Mouse (Mus musculus): ENCODE measurements around the gene Ly6g5b.
A peak's percentile ranks its signal among the peaks of the same experiment; 100 is the strongest.
"Not testable (repeated sequence)": the region's sequence is repeated elsewhere in the genome, so short reads cannot be mapped to it uniquely, and the experiment has no call there.

Ly6g5b gene

GRCm38 (mm10) chr17:35135591-35136320, 20.5 kb upstream of the Ly6g5b start:
- DNase-seq, result no peak

- DNase-seq, result peak; percentile 95
Measured at GRCm38 (mm10) chr17:35134801-35135590, 19.8 kb upstream of the Ly6g5b start, which contains the start of gene Bag6. TSS of gene Bag6 (plus strand) at chr17:35135178.

DNA sequence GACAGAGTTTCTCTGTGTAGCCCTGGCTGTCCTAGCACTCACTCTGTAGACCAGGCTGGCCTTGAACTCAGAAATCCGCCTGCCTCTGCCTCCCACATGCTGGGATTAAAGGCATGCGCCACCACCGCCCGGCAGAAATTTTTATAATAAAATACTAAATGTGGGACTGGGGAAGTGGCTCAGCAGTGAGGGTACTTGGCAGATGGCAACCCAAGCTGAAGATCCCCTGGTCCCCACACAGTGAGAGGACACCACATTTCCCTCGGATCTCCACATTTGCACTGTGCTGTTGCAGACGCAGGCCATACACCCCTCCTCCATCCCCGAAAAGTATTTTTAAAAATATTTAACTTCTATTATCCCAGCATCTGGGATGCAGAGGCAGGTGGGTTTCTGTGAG, 18.3 kb upstream of the Ly6g5b start:
- DNase-seq, result no peak

- DNase-seq, result no peak
Measured at GRCm38 (mm10) chr17:35132174-35132560, 16.9 kb upstream of the Ly6g5b start.

DNA sequence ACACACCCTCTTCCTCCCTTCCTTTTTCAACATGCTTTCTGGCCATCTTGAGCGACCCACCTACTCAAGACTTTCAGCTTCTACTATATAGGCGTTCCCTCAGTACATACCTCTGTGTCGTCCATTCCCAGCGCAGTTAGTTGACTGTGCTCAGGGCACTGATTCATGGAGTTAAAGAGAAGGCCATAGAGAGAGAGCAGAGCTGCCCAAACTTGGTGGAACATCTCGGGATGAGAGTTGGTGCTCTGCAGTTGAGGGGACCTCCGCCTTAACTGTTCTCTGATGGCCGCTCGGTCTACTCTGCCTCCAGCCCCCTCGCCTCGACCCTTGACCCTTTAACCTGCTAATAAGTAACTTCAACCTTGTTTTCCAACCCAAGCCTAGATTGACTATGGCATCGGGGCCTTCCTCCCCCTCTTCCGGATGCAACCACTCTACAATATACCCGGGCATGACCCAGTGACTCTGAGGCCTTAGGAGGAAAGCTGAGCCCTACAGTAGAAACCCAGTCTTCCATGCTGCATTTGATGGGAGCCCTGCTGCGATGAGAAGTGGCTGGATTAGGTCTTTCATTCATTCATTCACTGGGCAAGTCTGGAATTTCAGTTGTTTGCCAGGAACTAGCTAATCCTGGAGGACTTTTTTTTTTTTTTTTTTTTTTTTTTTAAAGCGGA, 16.4 kb upstream of the Ly6g5b start, which contains the start of gene Apom:
TSS of gene Apom (minus strand) at position 551 of the 674 bp plus-strand sequence.
- no peak for DNase-seq

GRCm38 (mm10) chr17:35131038-35131437, 15.8 kb upstream of the Ly6g5b start:
- DNase-seq, result no peak

GRCm38 (mm10) chr17:35128996-35129395, 13.8 kb upstream of the Ly6g5b start:
- no peak for DNase-seq

DNA sequence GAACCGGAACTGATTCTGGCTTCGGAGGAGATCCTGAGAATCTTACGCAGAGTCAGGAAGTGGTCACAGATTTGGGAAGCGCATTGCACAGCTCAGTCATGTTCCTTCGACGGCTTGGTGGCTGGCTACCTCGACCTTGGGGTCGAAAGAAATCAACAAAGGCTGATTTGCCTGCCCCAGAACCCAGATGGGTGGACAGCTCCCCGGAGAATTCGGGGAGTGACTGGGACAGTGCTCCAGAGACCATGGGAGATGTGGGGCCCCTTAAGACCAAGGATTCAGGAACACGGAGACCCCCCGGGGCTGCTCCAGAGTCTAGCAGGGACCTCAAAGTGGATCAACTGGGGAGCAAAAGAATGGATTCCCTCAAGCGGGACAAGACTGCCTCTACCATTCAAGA, 11.8 kb upstream of the Ly6g5b start:
- DNase-seq, result no peak

GRCm38 (mm10) chr17:35126206-35126611, 11.0 kb upstream of the Ly6g5b start, which contains the start of gene D17H6S53E:
TSS of gene D17H6S53E (plus strand) at chr17:35126373.
- peak; percentile 87 for DNase-seq

GRCm38 (mm10) chr17:35125578-35125977, 10.3 kb upstream of the Ly6g5b start:
- DNase-seq, result no peak

DNA sequence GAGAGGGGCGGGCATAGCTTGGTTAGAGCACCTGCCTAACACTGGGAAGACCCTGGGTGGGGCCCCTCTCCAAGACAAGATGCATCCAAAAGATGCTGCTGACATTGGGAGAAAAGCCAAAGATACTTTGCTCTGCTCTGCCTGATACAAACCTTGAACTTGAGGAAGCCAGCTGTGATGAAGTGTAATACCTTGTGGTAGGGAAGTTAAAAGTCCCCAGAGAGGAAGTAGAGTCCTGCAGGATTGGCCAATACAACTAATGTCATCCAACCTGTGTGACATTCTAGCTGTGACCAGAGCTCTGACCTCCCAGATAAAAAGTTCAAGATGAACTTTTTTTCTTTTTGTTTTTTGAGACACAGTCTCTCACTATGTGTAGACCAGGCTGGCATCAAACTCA, 9.9 kb upstream of the Ly6g5b start:
- DNase-seq, result no peak

- not testable (repeated sequence) for DNase-seq
Measured at GRCm38 (mm10) chr17:35124261-35124896, 9.2 kb upstream of the Ly6g5b start.

DNA sequence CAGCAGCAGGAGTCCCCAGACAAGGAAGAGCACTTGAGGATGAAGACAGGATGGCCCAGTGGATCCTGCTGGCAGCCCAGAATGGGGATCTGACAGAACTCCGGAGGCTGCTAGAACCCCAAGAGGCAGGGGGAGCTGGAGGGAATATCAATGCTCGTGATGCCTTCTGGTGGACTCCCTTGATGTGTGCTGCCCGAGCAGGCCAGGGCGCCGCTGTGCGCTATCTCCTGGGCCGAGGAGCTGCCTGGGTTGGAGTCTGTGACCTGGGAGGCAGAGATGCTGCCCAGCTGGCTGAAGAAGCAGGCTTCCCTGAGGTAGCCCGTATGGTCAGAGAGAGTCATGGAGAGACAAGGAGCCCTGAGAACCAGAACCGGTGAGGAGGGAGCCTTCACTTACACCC, 8.1 kb upstream of the Ly6g5b start:
- not testable (repeated sequence) for DNase-seq

DNA sequence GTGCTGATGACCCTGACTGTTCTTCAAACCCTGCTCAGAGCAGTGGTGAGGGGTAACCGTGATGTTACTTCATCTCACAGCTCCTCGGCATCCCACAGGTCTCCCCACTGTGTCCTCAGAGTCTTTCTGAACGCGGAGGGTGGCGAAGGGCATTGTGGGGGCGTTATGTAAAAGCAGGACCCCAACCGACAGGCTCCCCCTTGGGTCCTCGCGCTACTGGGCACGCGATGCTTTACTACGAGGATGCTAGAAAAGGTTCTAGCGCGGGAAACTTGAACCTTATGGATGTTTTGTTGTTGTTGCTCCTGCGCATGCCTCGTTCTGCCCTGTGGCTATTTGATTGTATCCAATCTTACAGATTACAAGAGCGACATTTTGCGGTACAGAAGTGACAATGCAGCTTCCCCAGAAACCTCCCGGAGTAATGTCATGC, 6.7 kb upstream of the Ly6g5b start, which contains the start of gene Csnk2b:
TSS of gene Csnk2b (minus strand) at position 183 of the 433 bp plus-strand sequence.
- DNase-seq, result peak; percentile 36

DNA sequence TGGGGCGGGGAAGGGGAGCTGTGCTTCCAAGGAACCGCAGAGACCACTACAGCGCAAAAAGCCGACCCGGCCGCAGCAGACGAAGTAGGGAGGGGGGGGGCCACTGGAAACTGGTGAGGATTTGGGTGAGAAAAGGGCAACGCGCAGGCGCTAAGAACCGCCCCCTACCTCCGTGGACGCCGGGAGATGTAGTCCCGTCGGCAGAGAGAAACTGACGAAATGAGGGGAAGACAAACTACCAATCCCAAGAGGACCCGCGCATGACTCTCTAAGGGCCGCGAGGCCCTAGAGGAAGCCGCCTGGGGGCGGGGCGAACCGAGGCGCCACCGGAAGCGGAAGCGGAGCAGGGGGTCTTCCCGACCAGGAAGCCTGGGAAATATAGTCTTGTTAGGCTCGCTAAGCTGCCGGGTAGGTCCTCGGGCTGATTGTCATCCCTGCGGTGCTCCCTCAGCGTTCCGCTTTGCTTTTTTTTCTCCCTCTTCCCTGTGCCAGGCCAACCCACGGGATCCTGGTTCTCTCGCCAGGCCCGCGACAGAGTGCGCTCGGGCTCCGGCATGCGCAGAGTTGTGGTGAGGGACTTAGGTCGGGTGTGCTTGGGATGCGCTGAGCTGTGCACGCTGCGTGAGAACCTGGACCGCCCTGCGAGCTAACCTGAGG, 6.0 kb upstream of the Ly6g5b start, which contains the start of gene Gpank1:
TSS of gene Gpank1 (plus strand) at position 313 of the 657 bp plus-strand sequence.
- DNase-seq, result peak; percentile 98

GRCm38 (mm10) chr17:35120745-35121142, 5.5 kb upstream of the Ly6g5b start:
- DNase-seq, result no peak

DNA sequence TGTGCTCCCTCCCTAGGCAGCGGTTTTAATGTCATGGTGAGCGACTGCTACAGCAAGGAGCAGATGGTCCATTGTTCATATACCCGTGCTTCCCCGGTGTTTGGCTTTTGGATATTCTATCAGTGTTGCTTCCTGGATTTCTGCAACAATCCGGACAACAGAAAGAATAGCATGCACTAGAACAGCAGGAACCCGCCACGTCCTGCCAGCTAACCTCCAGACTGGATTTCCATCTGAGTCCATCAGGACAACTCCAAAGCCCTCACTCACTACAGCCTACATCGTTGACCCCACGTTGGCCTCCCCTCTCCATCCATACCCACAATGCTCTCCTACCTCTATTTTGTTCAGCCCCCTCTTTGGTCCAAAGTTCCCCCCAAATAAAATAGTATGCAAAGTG, 3.5 kb downstream of the Ly6g5b start:
- DNase-seq, result no peak

GRCm38 (mm10) chr17:35108097-35108496, 7.1 kb downstream of the Ly6g5b start, which contains the start of gene Ly6g5c:
TSS of gene Ly6g5c (plus strand) at chr17:35108279.
- no peak for DNase-seq

- DNase-seq, result no peak
Measured at GRCm38 (mm10) chr17:35106522-35106921, 8.7 kb downstream of the Ly6g5b start.

DNA sequence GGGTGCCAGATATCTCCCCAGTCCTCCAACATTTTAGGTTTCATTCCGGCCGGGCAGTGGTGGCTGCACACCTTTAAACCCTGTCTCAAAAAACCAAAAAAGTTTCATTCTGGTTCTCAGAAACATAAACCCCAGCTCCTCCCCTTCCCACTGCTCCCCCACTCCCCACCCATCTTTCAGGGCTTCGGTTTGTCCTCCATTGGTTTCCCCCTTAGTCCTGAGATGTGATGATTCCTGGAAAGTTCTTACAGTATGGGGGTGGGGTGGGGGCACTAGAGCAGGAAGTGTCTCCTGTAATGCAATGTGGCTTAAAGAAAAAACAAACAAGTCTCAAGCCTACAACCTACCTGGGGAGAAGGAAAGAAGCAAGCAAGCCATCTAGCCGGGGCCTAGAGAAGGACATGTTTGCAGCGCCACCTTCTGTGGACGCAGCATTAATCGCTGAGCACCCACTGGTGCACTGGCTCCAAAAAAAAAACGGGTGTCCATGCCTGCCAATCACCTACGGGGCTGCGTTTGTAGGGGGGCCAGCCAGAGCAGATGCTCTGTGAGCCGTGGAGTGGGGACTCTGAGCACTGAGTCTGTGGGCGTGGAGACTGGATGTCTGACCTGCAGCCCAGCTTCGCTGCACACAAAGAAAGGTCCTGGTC, 9.4 kb downstream of the Ly6g5b start:
- peak; percentile 40 for DNase-seq

- no peak for DNase-seq
Measured at GRCm38 (mm10) chr17:35104754-35105153, 10.5 kb downstream of the Ly6g5b start.
